Mouse (Mus musculus): ENCODE data around the gene Shd.

DNA sequence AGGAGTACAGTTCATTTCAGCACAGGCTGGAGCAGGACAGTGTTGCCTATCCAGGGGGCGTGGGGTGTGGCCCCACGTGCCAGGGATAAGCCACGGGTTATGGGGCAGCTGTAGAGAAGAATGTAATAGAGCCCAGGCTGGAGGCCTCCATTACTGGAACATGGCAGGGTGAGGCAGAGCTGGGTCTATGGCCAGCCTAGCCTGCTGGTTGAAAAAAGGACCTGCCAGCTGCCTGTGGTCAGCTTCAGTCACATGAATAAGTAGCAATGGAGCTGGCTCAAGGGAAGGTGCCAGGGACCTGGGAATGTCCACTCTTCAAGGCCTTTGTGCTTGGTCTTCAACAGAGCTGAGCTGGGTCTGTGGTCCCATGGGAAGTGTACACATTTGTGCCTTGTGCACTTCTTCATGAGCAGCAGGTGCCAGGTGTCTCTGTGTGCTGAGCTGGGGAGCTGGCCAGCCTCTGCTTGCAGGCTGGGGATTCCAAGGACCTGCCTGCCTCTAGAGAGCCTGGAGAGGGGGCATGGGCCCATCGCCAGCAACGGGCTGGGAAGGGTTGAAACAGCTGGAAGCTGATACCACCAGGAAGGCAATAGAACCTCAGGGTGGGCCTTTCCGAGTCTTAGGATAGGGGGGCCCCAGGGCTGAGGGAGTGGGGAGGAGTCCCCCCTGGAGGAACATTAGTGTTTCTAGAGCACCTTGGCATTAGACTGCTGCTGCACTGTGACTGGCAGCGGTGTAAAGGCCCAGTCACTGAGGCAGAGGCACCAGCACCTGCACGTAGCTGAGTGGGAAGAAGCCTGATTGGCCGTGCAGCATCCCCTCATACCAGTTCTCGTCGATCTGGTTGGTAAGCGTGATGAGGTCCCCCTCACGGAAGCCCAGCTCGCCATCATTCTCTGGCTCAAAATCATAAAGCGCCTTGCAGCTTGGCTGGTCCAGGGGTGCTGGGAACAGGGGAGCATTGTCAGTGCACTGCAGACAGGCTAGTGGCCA is 46.8 kb downstream of the Shd start:
- TF ChIP-seq POLR2A (IDR thresholded peaks at IDR 0.05; ENCODE audit: borderline replicate concordance, extremely low read depth, insufficient read depth, insufficient read length, poor library complexity, severe bottlenecking) (no peak), CTCF (IDR thresholded peaks at IDR 0.05; ENCODE audit: borderline replicate concordance, extremely low read depth, insufficient read depth, insufficient read length) (no peak)
